Mouse (Mus musculus) urinary bladder, postnatal 25 days (tissue): ENCODE results near the gene Abcb8.

ENCODE experiments used
- DNase-seq: peaks from one replicate; pipeline ENCODE4 v3.0.0; 2022; ENCODE audit warnings: low spot score

Abcb8 gene

GRCm38 (mm10) chr5:24393392-24393997 is at the start of gene Abcb8:
Gene Abcb8 (plus strand): TSS chr5:24393663.
- peak; percentile 84 for DNase-seq

- DNase-seq, result no peak
Measured at GRCm38 (mm10) chr5:24343977-24344436, 49.5 kb upstream of the Abcb8 start.

GRCm38 (mm10) chr5:24344477-24345051 is 48.9 kb upstream of the Abcb8 start:
- DNase-seq, result no peak

- DNase-seq, result no peak
Measured at GRCm38 (mm10) chr5:24346313-24346712, 47.1 kb upstream of the Abcb8 start.

- no peak for DNase-seq
Measured at GRCm38 (mm10) chr5:24347186-24347875, 46.1 kb upstream of the Abcb8 start.

GRCm38 (mm10) chr5:24348128-24348527 is 45.3 kb upstream of the Abcb8 start:
- peak; percentile 65 for DNase-seq

GRCm38 (mm10) chr5:24348546-24348945 is 44.9 kb upstream of the Abcb8 start:
- no peak for DNase-seq

- no peak for DNase-seq
Measured at GRCm38 (mm10) chr5:24350073-24350472, 43.4 kb upstream of the Abcb8 start.

GRCm38 (mm10) chr5:24350531-24351250 is 42.8 kb upstream of the Abcb8 start:
- DNase-seq, result no peak

GRCm38 (mm10) chr5:24351278-24351677 is 42.2 kb upstream of the Abcb8 start, which contains the start of gene Kcnh2:
Gene Kcnh2 (minus strand): TSS chr5:24351604.
- DNase-seq, result no peak

GRCm38 (mm10) chr5:24351701-24352171 is 41.7 kb upstream of the Abcb8 start:
- DNase-seq, result peak; percentile 59

GRCm38 (mm10) chr5:24352251-24352859 is 41.1 kb upstream of the Abcb8 start:
- no peak for DNase-seq

GRCm38 (mm10) chr5:24353327-24353726 is 40.1 kb upstream of the Abcb8 start:
- no peak for DNase-seq

GRCm38 (mm10) chr5:24356764-24357163 is 36.7 kb upstream of the Abcb8 start:
- no peak for DNase-seq

- DNase-seq, result peak; percentile 72
Measured at GRCm38 (mm10) chr5:24357461-24357860, 36.0 kb upstream of the Abcb8 start.

- DNase-seq, result peak; percentile 82
Measured at GRCm38 (mm10) chr5:24360792-24361454, 32.5 kb upstream of the Abcb8 start.

GRCm38 (mm10) chr5:24363467-24363866 is 30.0 kb upstream of the Abcb8 start:
- no peak for DNase-seq

- no peak for DNase-seq
Measured at GRCm38 (mm10) chr5:24364061-24364460, 29.4 kb upstream of the Abcb8 start.

- DNase-seq, result no peak
Measured at GRCm38 (mm10) chr5:24364508-24364907, 29.0 kb upstream of the Abcb8 start, which contains the start of gene Nos3. Gene Nos3 (plus strand): TSS chr5:24364810.

- no peak for DNase-seq
Measured at GRCm38 (mm10) chr5:24364963-24365362, 28.5 kb upstream of the Abcb8 start.

- DNase-seq, result no peak
Measured at GRCm38 (mm10) chr5:24365528-24365927, 27.9 kb upstream of the Abcb8 start.
